In genomic region chrX:102166521-102166920, GRCm38 (mm10) we compare ENCODE assay signal across 10 mouse cellular contexts. TPM values are rescaled to one million over a fixed set of nuclear protein-coding genes. Genes with fewer than 3 reads are reported as not detected.
DNase-seq lines count a peak whose midpoint lies in the region; ATAC-seq and TF ChIP-seq lines count a peak whose summit lies in the region.
"Had no signal": no experiment of that assay in that cellular context is flagged by ENCODE, and none has a peak within 500 bp of the region (broad histone marks: within the 10 kb centered on the region; RNA-seq: fewer than 3 reads in every experiment).

No protein-coding gene starts in this region.

- H3K4me2 ChIP-seq in lung, postnatal 0 days (replicated peaks; ENCODE audit: low read depth, low read length): no peak overlapping the region
- H3K4me2 ChIP-seq in stomach, postnatal 0 days (replicated peaks; ENCODE audit: low read depth): no peak overlapping the region
- H3K4me2 ChIP-seq: liver, embryonic 15.5 days had no signal

- H3K4me3 ChIP-seq in lung, postnatal 0 days (ENCODE audit: low read depth, low read length): no peak overlapping the region
- no peak overlapping the region for H3K4me3 ChIP-seq in embryonic fibroblast, embryonic 13.5 days (ENCODE audit: insufficient read depth, low read length)
- H3K4me3 ChIP-seq in stomach, postnatal 0 days (ENCODE audit: low read depth, low read length): no peak overlapping the region
- H3K4me3 ChIP-seq: liver, embryonic 15.5 days; myocyte had no signal

- 0 out of 2 replicates have a peak overlapping the region, but pooled peaks have one; percentile 54 for H3K27ac ChIP-seq in lung, postnatal 0 days (ENCODE audit: low read length)
- peak overlapping the region; percentile 39; the same call in 1 of the 2 replicates for H3K27ac ChIP-seq in embryonic fibroblast, embryonic 13.5 days (ENCODE audit: insufficient read depth, low read length)
- H3K27ac ChIP-seq in stomach, postnatal 0 days (replicated peaks): peak overlapping the region; percentile 13; the same call in 1 of the 2 replicates
- H3K27ac ChIP-seq: liver, embryonic 15.5 days had no signal

- DNase-seq in lung, postnatal 0 days (ENCODE audit: low spot score): no peak
- DNase-seq in lung, postnatal 10 days: no peak
- peak; percentile 58 for DNase-seq in layer of hippocampus, adult 9-11 months
- DNase-seq in stomach, postnatal 0 days (ENCODE audit: low spot score): no peak
- DNase-seq in adrenal gland, postnatal 25 days: no peak
- no peak for DNase-seq in testis, postnatal 10 days (ENCODE audit: low spot score)
- DNase-seq: right cerebral cortex, postnatal 25 days had no signal

- TF ChIP-seq POLR2A in embryonic fibroblast, embryonic 13.5 days (IDR thresholded peaks at IDR 0.05; ENCODE audit: low read depth, low read length): no peak

- ATAC-seq in lung, postnatal 0 days: no peak
- ATAC-seq in stomach, postnatal 0 days (ENCODE audit: low FRiP score, low TSS enrichment): no peak

- no peak for TF ChIP-seq CTCF in lung, postnatal 0 days (IDR thresholded peaks at IDR 0.05)
- no peak for TF ChIP-seq CTCF in embryonic fibroblast, embryonic 13.5 days (IDR thresholded peaks at IDR 0.05; ENCODE audit: borderline replicate concordance, insufficient read depth, low read length)
- no peak for TF ChIP-seq CTCF in stomach, postnatal 0 days (IDR thresholded peaks at IDR 0.05; ENCODE audit: low read depth)

- no peaks in the 10 kb centered on the region for H3K4me1 ChIP-seq in lung, postnatal 0 days (ENCODE audit: insufficient read depth, low read depth, low read length)
- H3K4me1 ChIP-seq in embryonic fibroblast, embryonic 13.5 days (ENCODE audit: control insufficient read depth, insufficient read depth, low read length): 0 out of 2 replicates have a peak, but pooled peaks cover 4% of the 10 kb centered on the region
- H3K4me1 ChIP-seq in stomach, postnatal 0 days (replicated peaks; ENCODE audit: control insufficient read depth, insufficient read depth): no peaks in the 10 kb centered on the region
- H3K4me1 ChIP-seq: liver, embryonic 15.5 days had no signal

- 67% methylated on average over 5 of the region's 5 CpGs for WGBS in lung, postnatal 0 days
- 47% methylated on average over 5 of the region's 5 CpGs for WGBS in stomach, postnatal 0 days

- H3K27me3 ChIP-seq in lung, postnatal 0 days (replicated peaks; ENCODE audit: insufficient read depth, low read length): no peaks in the 10 kb centered on the region
- no peaks in the 10 kb centered on the region for H3K27me3 ChIP-seq in stomach, postnatal 0 days (ENCODE audit: control insufficient read depth, insufficient read depth, low read length)

- no peak for TF ChIP-seq EP300 in lung, postnatal 0 days (IDR thresholded peaks at IDR 0.05)
- TF ChIP-seq EP300 in stomach, postnatal 0 days (optimal IDR thresholded peaks at IDR 0.05): no peak

- H3K36me3 ChIP-seq in lung, postnatal 0 days (ENCODE audit: insufficient read depth, low read length): no peaks in the 10 kb centered on the region
- no peaks in the 10 kb centered on the region for H3K36me3 ChIP-seq in stomach, postnatal 0 days (ENCODE audit: control insufficient read depth, insufficient read depth, low read length)
- H3K36me3 ChIP-seq: liver, embryonic 15.5 days had no signal

- H3K9ac ChIP-seq in lung, postnatal 0 days (replicated peaks; ENCODE audit: low read depth): no peak overlapping the region
- no peak overlapping the region for H3K9ac ChIP-seq in stomach, postnatal 0 days (ENCODE audit: low read length)
- H3K9ac ChIP-seq: liver, embryonic 15.5 days had no signal

- no peaks in the 10 kb centered on the region for H3K9me3 ChIP-seq in lung, postnatal 0 days (ENCODE audit: low read length)
- no peaks in the 10 kb centered on the region for H3K9me3 ChIP-seq in stomach, postnatal 0 days (ENCODE audit: control insufficient read depth, low read length)
- H3K9me3 ChIP-seq: liver, embryonic 15.5 days had no signal

RNA-seq across cellular contexts. Expression of gene Ercc6l, which starts 9.6 kb away (rescaled TPM):
- 0.87 and 1.1 TPM in 2 replicates for polyA plus RNA-seq in lung, postnatal 0 days (2015; fragmentation: Nextera tagmentation; extraction: Ambion mirVana)
- 9.9 and 13.0 TPM in 2 replicates for polyA plus RNA-seq in embryonic fibroblast, embryonic 13.5 days (2011; ENCODE audit: insufficient read length, low read depth, missing spikeins)
- polyA plus RNA-seq in stomach, postnatal 0 days (2015; fragmentation: Nextera tagmentation; extraction: Ambion mirVana): 1.5 and 1.9 TPM in 2 replicates
- 1.3 and 1.5 TPM in 2 replicates for total RNA-seq in adrenal gland, postnatal 25 days (2021)

RNA-seq across cellular contexts. Expression of gene Rps4x, which starts 22.7 kb away (rescaled TPM):
- 614 and 632 TPM in 2 replicates for polyA plus RNA-seq in lung, postnatal 0 days (2015; fragmentation: Nextera tagmentation; extraction: Ambion mirVana)
- 1,871 and 2,146 TPM in 2 replicates for polyA plus RNA-seq in embryonic fibroblast, embryonic 13.5 days (2011; ENCODE audit: insufficient read length, low read depth, missing spikeins)
- polyA plus RNA-seq in stomach, postnatal 0 days (2015; fragmentation: Nextera tagmentation; extraction: Ambion mirVana): 632 and 636 TPM in 2 replicates
- 756 and 803 TPM in 2 replicates for total RNA-seq in adrenal gland, postnatal 25 days (2021)

RNA-seq across cellular contexts. Expression of gene Pin4, which starts 47.3 kb away (rescaled TPM):
- 41.4 and 58.7 TPM in 2 replicates for polyA plus RNA-seq in lung, postnatal 0 days (2015; fragmentation: Nextera tagmentation; extraction: Ambion mirVana)
- polyA plus RNA-seq in embryonic fibroblast, embryonic 13.5 days (2011; ENCODE audit: insufficient read length, low read depth, missing spikeins): 50.4 and 54.2 TPM in 2 replicates
- polyA plus RNA-seq in stomach, postnatal 0 days (2015; fragmentation: Nextera tagmentation; extraction: Ambion mirVana): 48.2 and 61.7 TPM in 2 replicates
- 57.5 and 116 TPM in 2 replicates for total RNA-seq in adrenal gland, postnatal 25 days (2021)
